Mouse (Mus musculus) testis, adult 2 months (tissue): ENCODE data around the gene Carm1. TPM values are rescaled to one million over a fixed set of nuclear protein-coding genes. Genes with fewer than 3 reads are reported as not detected.

Experiments
- H3K27ac ChIP-seq: fragments of 200-500 bp; 2 replicates; pipeline ENCODE4 v1.5.1; 2012; ENCODE audit warnings: low read depth, low read length; ENCODE audit not compliant: control insufficient read depth, insufficient read depth
- H3K27me3 ChIP-seq: fragments of 200-500 bp; 2 replicates; pipeline ENCODE4 v1.6.1; 2012; ENCODE audit warnings: mild to moderate bottlenecking, low read length, moderate library complexity; ENCODE audit not compliant: control insufficient read depth, insufficient read depth
- H3K36me3 ChIP-seq: fragments of 200-500 bp; 2 replicates; pipeline ENCODE4 v1.6.1; 2012; ENCODE audit warnings: mild to moderate bottlenecking, low read length; ENCODE audit not compliant: control insufficient read depth, insufficient read depth
- H3K4me1 ChIP-seq: fragments of 200-500 bp; 2 replicates; pipeline ENCODE4 v1.6.1; 2012; ENCODE audit warnings: low read length; ENCODE audit not compliant: control insufficient read depth, insufficient read depth
- H3K4me3 ChIP-seq: fragments of 200-500 bp; 2 replicates; pipeline ENCODE4 v1.5.1; 2012; ENCODE audit warnings: low read depth, mild to moderate bottlenecking, low read length, moderate library complexity, mixed read lengths; ENCODE audit not compliant: control insufficient read depth
- CTCF ChIP-seq: fragments of 200-500 bp; IDR thresholded peaks from 2 replicates; pipeline ENCODE4 v1.5.1; 2012; ENCODE audit warnings: low read depth, mild to moderate bottlenecking, inconsistent platforms, low read length, moderate library complexity; ENCODE audit not compliant: control insufficient read depth, insufficient read depth, insufficient replicate concordance
- POLR2A ChIP-seq: fragments of 200-500 bp; IDR thresholded peaks from 2 replicates; pipeline ENCODE4 v1.6.1; 2012; ENCODE audit warnings: low read depth, mild to moderate bottlenecking, inconsistent platforms, low read length, moderate library complexity; ENCODE audit not compliant: control insufficient read depth
- polyA plus RNA-seq: library from polyadenylated mRNA; depleted of rRNA; stranded (reverse); fragments of >200 nt; gene quantifications from 2 replicates; pipeline ENCODE4 v1.2.3, GENCODE M21; 2012

Gene Carm1
- polyA plus RNA-seq, 1 experiment = 240 TPM

DNA sequence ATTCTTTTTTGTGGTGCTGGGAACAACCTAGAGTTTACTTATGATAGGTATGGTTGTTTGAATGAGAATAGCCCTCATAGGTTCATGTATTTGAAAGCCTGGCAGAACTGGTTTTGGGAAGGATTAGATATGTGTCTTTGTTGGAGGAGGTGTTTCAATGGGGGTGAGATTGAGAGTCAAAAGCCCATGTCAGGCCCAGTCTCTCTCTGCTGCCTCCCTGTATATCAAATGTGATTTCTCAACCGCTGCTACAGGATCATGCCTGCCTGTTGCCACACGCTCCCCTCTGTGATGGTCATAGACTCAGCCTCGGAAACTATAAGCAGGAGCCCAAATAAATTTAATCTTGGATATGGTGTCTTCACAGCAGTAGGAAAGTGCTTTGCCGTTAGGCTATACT is 73.5 kb downstream of the Carm1 start:
- TF ChIP-seq POLR2A (no peak), CTCF (no peak)
- Histone ChIP-seq H3K4me1 (peaks cover 6% of the 10 kb centered on the region), H3K4me3 (no peak overlapping the region), H3K27ac (no peak overlapping the region), H3K36me3 (no peaks in the 10 kb centered on the region), H3K27me3 (no peaks in the 10 kb centered on the region)

DNA sequence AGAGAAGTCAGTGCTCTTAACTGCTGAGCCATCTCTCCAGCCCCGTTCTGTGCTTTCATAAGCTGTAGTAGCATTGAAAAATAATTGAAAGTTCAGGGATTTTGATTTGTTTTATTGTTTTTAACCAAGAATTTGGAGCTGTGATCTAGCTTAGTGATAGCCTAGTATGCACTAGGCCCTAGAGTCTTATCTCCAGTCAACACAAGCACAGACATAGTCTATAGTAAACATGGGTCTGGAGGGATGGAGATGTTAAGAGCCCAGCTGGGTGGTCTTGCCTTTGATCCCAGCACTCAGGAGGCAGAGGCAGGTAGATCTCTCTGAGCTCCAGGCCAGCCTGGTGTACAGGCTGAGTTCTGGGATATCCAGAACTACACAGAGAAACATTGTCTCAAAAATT is 76.0 kb downstream of the Carm1 start:
- no peaks in the 10 kb centered on the region for H3K36me3 ChIP-seq
- no peak overlapping the region for H3K27ac ChIP-seq
- no peak overlapping the region for H3K4me3 ChIP-seq
- H3K4me1 ChIP-seq = peaks cover 2% of the 10 kb centered on the region
- TF ChIP-seq POLR2A (no peak), CTCF (no peak)
- H3K27me3 ChIP-seq = no peaks in the 10 kb centered on the region

DNA sequence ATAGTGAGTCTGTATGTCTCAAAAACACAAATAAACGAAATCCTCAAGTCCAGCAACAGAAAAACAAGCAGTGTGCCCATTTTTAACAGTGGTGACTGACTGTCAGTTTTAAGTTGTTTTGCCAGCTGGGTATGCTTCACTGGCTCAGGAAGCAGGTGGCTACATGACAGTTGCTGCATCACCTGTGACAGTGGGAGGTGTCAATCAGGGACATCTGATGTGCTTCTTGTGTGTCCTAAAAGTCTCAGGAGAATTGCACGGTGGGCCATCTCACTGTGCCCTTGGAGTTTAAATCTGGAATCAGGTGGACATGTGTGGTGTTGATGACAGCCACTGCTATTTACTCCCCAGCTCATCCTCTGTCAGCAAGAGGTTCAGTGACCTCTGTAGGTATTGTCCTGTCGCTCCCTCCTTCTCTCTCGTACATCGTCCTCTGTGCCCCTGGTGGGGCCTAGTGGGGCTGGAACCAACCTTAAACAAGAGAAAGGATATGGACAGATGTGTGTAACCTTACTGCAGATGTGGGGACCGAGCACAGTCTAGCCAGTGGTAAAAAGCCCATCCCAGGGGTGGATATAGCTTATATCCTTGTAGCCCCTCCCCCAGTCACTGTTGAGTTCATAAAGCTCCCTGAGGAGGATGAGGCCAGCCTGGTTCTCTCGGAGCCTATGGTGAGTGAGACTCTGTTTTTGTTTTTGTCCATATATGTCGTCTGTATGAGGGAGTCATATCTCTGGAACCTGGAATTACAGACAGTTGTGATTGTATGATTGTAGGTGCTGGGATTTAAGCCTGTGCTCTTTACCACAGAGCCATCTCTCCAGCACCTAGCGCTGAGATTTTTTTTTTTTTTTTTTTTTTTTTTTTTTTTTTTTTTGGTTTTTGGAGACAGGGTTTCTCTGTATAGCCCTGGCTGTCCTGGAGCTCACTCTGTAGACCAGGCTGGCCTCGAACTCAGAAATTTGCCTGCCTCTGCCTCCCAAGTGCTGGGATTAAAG is 78.9 kb downstream of the Carm1 start:
- no peaks in the 10 kb centered on the region for H3K36me3 ChIP-seq
- H3K4me3 ChIP-seq = no peak overlapping the region
- no peak overlapping the region for H3K27ac ChIP-seq
- TF ChIP-seq CTCF (no peak), POLR2A (no peak)
- peaks cover 2% of the 10 kb centered on the region for H3K4me1 ChIP-seq
- H3K27me3 ChIP-seq = no peaks in the 10 kb centered on the region

DNA sequence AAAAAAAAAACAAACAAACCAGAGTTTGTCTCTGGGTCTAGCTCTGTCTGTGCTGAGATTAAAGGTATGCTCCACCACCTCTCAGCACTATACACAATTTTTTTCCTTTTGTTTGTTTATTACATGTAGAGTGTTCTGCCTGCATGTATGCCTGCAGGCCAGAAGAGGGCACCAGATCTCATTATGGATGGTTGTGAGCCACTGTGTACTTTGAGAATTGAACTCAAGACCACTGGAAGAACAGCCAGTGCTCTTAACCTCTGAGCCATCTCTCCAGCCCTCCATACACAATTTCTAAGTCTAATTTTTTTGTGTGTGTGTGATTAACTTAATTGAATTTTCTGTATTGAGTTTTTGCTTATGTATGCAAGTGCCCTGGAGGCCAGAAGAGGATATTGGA is 79.9 kb downstream of the Carm1 start:
- Histone ChIP-seq H3K27ac (no peak overlapping the region), H3K4me3 (no peak overlapping the region), H3K36me3 (no peaks in the 10 kb centered on the region), H3K4me1 (peaks cover 2% of the 10 kb centered on the region), H3K27me3 (no peaks in the 10 kb centered on the region)
- TF ChIP-seq POLR2A (no peak), CTCF (no peak)

DNA sequence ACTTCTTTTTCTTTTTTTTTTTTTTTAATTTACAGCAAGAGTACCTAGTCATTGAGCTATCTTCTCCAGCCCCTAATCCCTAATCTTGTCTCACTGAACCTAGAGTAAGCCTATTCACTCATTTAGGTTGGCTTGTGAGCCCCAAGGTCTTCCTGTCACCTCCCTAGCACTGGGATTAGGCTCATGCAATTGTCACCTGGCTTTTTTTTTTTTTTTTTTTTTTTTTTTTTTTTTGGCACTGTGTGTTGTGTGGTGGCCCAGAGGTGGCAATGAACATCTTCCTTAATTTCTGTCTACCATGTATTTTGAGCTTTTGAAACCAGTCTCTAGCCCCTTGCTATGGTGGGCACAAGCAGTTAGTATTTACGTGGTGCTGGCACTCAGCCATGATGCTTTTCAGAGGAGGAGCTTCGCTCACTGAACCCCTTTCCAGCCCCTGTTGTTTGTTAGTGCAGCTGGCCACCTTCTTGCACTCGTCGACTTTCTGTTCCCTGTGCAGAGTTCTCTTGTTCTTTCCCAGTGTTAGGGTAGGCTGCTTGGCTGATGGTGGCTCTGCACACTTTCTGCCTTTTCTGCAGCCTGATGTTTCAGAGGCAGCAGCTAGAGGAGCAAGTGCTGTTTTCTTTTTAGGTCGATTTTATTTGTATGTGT is 80.6 kb downstream of the Carm1 start:
- TF ChIP-seq POLR2A (no peak), CTCF (no peak)
- Histone ChIP-seq H3K4me1 (peaks cover 2% of the 10 kb centered on the region), H3K4me3 (no peak overlapping the region), H3K36me3 (no peaks in the 10 kb centered on the region), H3K27ac (no peak overlapping the region), H3K27me3 (no peaks in the 10 kb centered on the region)

DNA sequence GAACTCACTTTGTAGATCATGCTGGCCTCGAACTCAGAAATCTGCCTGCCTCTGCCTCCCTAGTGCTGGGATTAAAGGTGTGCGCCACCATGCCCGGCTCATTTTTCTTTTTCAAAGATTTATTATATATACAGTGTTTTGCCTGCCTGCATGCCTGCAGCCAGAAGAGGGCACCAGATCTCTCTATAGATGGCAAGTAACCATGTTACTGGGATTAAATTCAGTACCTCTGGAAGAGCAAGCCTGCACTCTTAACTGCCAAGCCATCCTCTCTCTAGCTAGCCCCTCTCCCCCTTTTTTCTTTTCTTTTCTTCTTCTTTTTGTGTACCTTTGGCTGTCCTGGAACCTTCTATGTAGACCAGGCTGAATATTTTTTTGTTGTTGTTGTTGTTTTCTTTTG is 84.0 kb downstream of the Carm1 start:
- no peak for TF ChIP-seq CTCF
- no peak for TF ChIP-seq POLR2A
- no peaks in the 10 kb centered on the region for H3K27me3 ChIP-seq
- H3K4me3 ChIP-seq = no peak overlapping the region
- peaks cover 2% of the 10 kb centered on the region for H3K36me3 ChIP-seq
- no peak overlapping the region for H3K27ac ChIP-seq
- peaks cover under 1% of the 10 kb centered on the region; the same call in 1 of the 2 replicates for H3K4me1 ChIP-seq

DNA sequence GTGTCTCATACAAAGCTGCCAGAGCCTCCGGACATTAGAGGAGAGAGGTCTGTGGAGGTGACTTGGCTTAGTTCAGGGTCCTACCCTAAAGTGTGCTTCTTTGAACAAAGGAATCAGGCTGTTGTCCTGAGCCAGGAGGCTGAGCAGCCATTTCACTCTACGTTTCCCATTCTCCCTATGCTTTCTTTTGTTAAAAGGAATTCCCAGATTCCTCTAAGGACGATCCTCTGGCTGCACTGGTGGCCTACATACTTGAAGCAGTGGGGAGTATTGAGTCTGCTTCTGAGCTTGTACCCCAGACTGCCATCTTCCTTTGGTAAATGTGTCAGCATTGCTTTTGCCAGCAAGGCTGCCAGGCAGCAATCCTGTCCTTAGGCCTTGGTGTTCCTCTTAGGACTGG is 86.4 kb downstream of the Carm1 start:
- Histone ChIP-seq H3K27me3 (no peaks in the 10 kb centered on the region), H3K4me3 (no peak overlapping the region), H3K4me1 (no peaks in the 10 kb centered on the region), H3K27ac (no peak overlapping the region), H3K36me3 (peaks cover 4% of the 10 kb centered on the region)
- TF ChIP-seq POLR2A (no peak), CTCF (no peak)

DNA sequence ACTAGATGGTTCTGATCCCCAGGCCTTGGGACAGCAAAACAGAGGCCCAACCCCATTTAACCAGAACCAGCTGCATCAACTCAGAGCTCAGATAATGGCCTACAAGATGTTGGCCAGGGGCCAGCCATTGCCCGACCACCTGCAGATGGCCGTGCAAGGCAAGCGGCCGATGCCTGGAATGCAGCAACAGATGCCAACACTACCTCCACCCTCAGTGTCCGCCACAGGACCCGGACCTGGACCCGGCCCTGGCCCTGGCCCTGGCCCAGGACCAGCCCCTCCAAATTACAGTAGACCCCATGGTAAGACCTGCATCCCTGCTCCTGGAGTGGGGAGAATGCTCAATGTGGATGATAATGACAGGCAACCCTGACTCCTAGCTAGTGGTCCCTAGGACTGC is 88.9 kb downstream of the Carm1 start:
- Histone ChIP-seq H3K4me3 (no peak overlapping the region), H3K27ac (no peak overlapping the region), H3K4me1 (no peaks in the 10 kb centered on the region), H3K36me3 (peaks cover 6% of the 10 kb centered on the region), H3K27me3 (no peaks in the 10 kb centered on the region)
- TF ChIP-seq POLR2A (no peak), CTCF (no peak)
